12 mouse cellular contexts compared by ENCODE assay signal in genomic region chr5:27029784-27030183, GRCm38 (mm10).
DNase-seq lines count a peak whose midpoint lies in the region; ATAC-seq and TF ChIP-seq lines count a peak whose summit lies in the region.
"Had no signal": no experiment of that assay in that cellular context is flagged by ENCODE, and none has a peak within 500 bp of the region (broad histone marks: within the 10 kb centered on the region; RNA-seq: fewer than 3 reads in every experiment).

No protein-coding gene starts in this region.

- TF ChIP-seq EP300 in stomach, postnatal 0 days (optimal IDR thresholded peaks at IDR 0.05) = no peak

- no peak for ATAC-seq in hindbrain, embryonic 14.5 days (ENCODE audit: low FRiP score)
- no peak for ATAC-seq in midbrain, embryonic 14.5 days (ENCODE audit: low FRiP score, low TSS enrichment)
- ATAC-seq in midbrain, embryonic 15.5 days (replicated peaks) = no peak
- ATAC-seq in stomach, postnatal 0 days (ENCODE audit: low FRiP score, low TSS enrichment) = no peak
- no peak for ATAC-seq in heart, embryonic 11.5 days (replicated peaks; ENCODE audit: insufficient number of reproducible peaks, low FRiP score, low TSS enrichment)
- ATAC-seq in kidney, embryonic 14.5 days (ENCODE audit: low FRiP score, low TSS enrichment) = no peak

- no peak overlapping the region for H3K4me2 ChIP-seq in hindbrain, embryonic 14.5 days (replicated peaks)
- H3K4me2 ChIP-seq in midbrain, embryonic 14.5 days (ENCODE audit: low read length) = no peak overlapping the region
- H3K4me2 ChIP-seq in midbrain, embryonic 15.5 days = no peak overlapping the region
- H3K4me2 ChIP-seq in stomach, postnatal 0 days (replicated peaks; ENCODE audit: low read depth) = no peak overlapping the region
- no peak overlapping the region for H3K4me2 ChIP-seq in heart, embryonic 11.5 days
- no peak overlapping the region for H3K4me2 ChIP-seq in kidney, embryonic 14.5 days (replicated peaks; ENCODE audit: low read depth, low read length)
- H3K4me2 ChIP-seq: embryonic facial prominence, embryonic 12.5 days; limb, embryonic 13.5 days had no signal

- DNase-seq in hindbrain, embryonic 10.5 days (ENCODE audit: low spot score) = peak; percentile 38
- DNase-seq in hindbrain, embryonic 14.5 days (ENCODE audit: low spot score) = no peak
- peak; percentile 70 for DNase-seq in midbrain, embryonic 14.5 days
- peak; percentile 53 to 63 for DNase-seq in cerebellum, postnatal 14 days
- no peak for DNase-seq in stomach, postnatal 0 days (ENCODE audit: low spot score)
- DNase-seq: heart, adult 18-20 months; kidney, adult 18-20 months had no signal

- H3K9me3 ChIP-seq in hindbrain, embryonic 10.5 days = no peaks in the 10 kb centered on the region
- H3K9me3 ChIP-seq in hindbrain, embryonic 14.5 days (ENCODE audit: control insufficient read depth, low read length) = no peaks in the 10 kb centered on the region
- no peaks in the 10 kb centered on the region for H3K9me3 ChIP-seq in midbrain, embryonic 14.5 days (ENCODE audit: control insufficient read depth, low read length)
- no peaks in the 10 kb centered on the region for H3K9me3 ChIP-seq in midbrain, embryonic 15.5 days
- no peaks in the 10 kb centered on the region for H3K9me3 ChIP-seq in stomach, postnatal 0 days (ENCODE audit: control insufficient read depth, low read length)
- H3K9me3 ChIP-seq in heart, embryonic 11.5 days (replicated peaks; ENCODE audit: control insufficient read depth, low read length) = no peaks in the 10 kb centered on the region
- no peaks in the 10 kb centered on the region for H3K9me3 ChIP-seq in kidney, embryonic 14.5 days (ENCODE audit: control insufficient read depth, low read length)
- H3K9me3 ChIP-seq: embryonic facial prominence, embryonic 12.5 days; limb, embryonic 13.5 days had no signal

- no peak overlapping the region for H3K9ac ChIP-seq in hindbrain, embryonic 14.5 days
- no peak overlapping the region for H3K9ac ChIP-seq in midbrain, embryonic 14.5 days (replicated peaks; ENCODE audit: low read length)
- no peak overlapping the region for H3K9ac ChIP-seq in midbrain, embryonic 15.5 days
- no peak overlapping the region for H3K9ac ChIP-seq in stomach, postnatal 0 days (ENCODE audit: low read length)
- H3K9ac ChIP-seq in heart, embryonic 11.5 days (ENCODE audit: low read depth, low read length) = no peak overlapping the region
- no peak overlapping the region for H3K9ac ChIP-seq in kidney, embryonic 14.5 days (ENCODE audit: low read depth, low read length)
- H3K9ac ChIP-seq: embryonic facial prominence, embryonic 12.5 days; limb, embryonic 13.5 days had no signal

- 14% methylated on average over 5 of the region's 5 CpGs for WGBS in hindbrain, embryonic 10.5 days
- WGBS in hindbrain, embryonic 14.5 days = 16% methylated on average over 5 of the region's 5 CpGs
- 20% methylated on average over 5 of the region's 5 CpGs for WGBS in midbrain, embryonic 14.5 days
- 12% methylated on average over 5 of the region's 5 CpGs for WGBS in midbrain, embryonic 15.5 days
- 11% methylated on average over 5 of the region's 5 CpGs for WGBS in stomach, postnatal 0 days
- WGBS in heart, embryonic 11.5 days (ENCODE audit: insufficient replicate concordance) = 17% methylated on average over 5 of the region's 5 CpGs
- 15% methylated on average over 5 of the region's 5 CpGs for WGBS in kidney, embryonic 14.5 days

- H3K27me3 ChIP-seq in hindbrain, embryonic 10.5 days (ENCODE audit: insufficient read depth, poor library complexity, severe bottlenecking) = no peaks in the 10 kb centered on the region
- H3K27me3 ChIP-seq in hindbrain, embryonic 14.5 days (ENCODE audit: control insufficient read depth, insufficient read depth, low read length) = no peaks in the 10 kb centered on the region
- H3K27me3 ChIP-seq in midbrain, embryonic 14.5 days (ENCODE audit: control insufficient read depth, insufficient read depth, low read length) = no peaks in the 10 kb centered on the region
- H3K27me3 ChIP-seq in midbrain, embryonic 15.5 days (replicated peaks) = no peaks in the 10 kb centered on the region
- no peaks in the 10 kb centered on the region for H3K27me3 ChIP-seq in stomach, postnatal 0 days (ENCODE audit: control insufficient read depth, insufficient read depth, low read length)
- no peaks in the 10 kb centered on the region for H3K27me3 ChIP-seq in heart, embryonic 11.5 days (ENCODE audit: control insufficient read depth, insufficient read depth, low read length)
- H3K27me3 ChIP-seq in kidney, embryonic 14.5 days (ENCODE audit: control insufficient read depth, insufficient read depth, low read length) = no peaks in the 10 kb centered on the region
- H3K27me3 ChIP-seq: embryonic facial prominence, embryonic 12.5 days; limb, embryonic 13.5 days had no signal

- H3K27ac ChIP-seq in hindbrain, embryonic 10.5 days = no peak overlapping the region
- H3K27ac ChIP-seq in hindbrain, embryonic 14.5 days = no peak overlapping the region
- no peak overlapping the region for H3K27ac ChIP-seq in midbrain, embryonic 14.5 days (replicated peaks; ENCODE audit: low read depth, low read length)
- H3K27ac ChIP-seq in midbrain, embryonic 15.5 days = no peak overlapping the region
- H3K27ac ChIP-seq in stomach, postnatal 0 days (replicated peaks) = no peak overlapping the region
- H3K27ac ChIP-seq in heart, embryonic 11.5 days (ENCODE audit: low read depth, low read length) = no peak overlapping the region
- H3K27ac ChIP-seq in kidney, embryonic 14.5 days (ENCODE audit: low read depth, low read length) = no peak overlapping the region
- H3K27ac ChIP-seq: embryonic facial prominence, embryonic 12.5 days; limb, embryonic 13.5 days had no signal

- peak; percentile 58 for TF ChIP-seq CTCF in stomach, postnatal 0 days (IDR thresholded peaks at IDR 0.05; ENCODE audit: low read depth)

- H3K36me3 ChIP-seq in hindbrain, embryonic 10.5 days = no peaks in the 10 kb centered on the region
- no peaks in the 10 kb centered on the region for H3K36me3 ChIP-seq in hindbrain, embryonic 14.5 days (replicated peaks; ENCODE audit: control insufficient read depth, insufficient read depth)
- no peaks in the 10 kb centered on the region for H3K36me3 ChIP-seq in midbrain, embryonic 14.5 days (ENCODE audit: control insufficient read depth, insufficient read depth, low read length)
- no peaks in the 10 kb centered on the region for H3K36me3 ChIP-seq in midbrain, embryonic 15.5 days (replicated peaks)
- no peaks in the 10 kb centered on the region for H3K36me3 ChIP-seq in stomach, postnatal 0 days (ENCODE audit: control insufficient read depth, insufficient read depth, low read length)
- no peaks in the 10 kb centered on the region for H3K36me3 ChIP-seq in heart, embryonic 11.5 days (ENCODE audit: control insufficient read depth, insufficient read depth, low read length)
- no peaks in the 10 kb centered on the region for H3K36me3 ChIP-seq in kidney, embryonic 14.5 days (ENCODE audit: control insufficient read depth, insufficient read depth, low read length)
- H3K36me3 ChIP-seq: embryonic facial prominence, embryonic 12.5 days; limb, embryonic 13.5 days had no signal

- H3K4me1 ChIP-seq in hindbrain, embryonic 10.5 days (replicated peaks) = peaks cover 5% of the 10 kb centered on the region; the same call in 1 of the 2 replicates
- no peaks in the 10 kb centered on the region for H3K4me1 ChIP-seq in hindbrain, embryonic 14.5 days (replicated peaks; ENCODE audit: control insufficient read depth, insufficient read depth, low read length)
- no peaks in the 10 kb centered on the region for H3K4me1 ChIP-seq in midbrain, embryonic 14.5 days (ENCODE audit: control insufficient read depth, insufficient read depth, low read length)
- no peaks in the 10 kb centered on the region for H3K4me1 ChIP-seq in midbrain, embryonic 15.5 days
- H3K4me1 ChIP-seq in stomach, postnatal 0 days (replicated peaks; ENCODE audit: control insufficient read depth, insufficient read depth) = no peaks in the 10 kb centered on the region
- no peaks in the 10 kb centered on the region for H3K4me1 ChIP-seq in heart, embryonic 11.5 days (ENCODE audit: control insufficient read depth, insufficient read depth, low read length)
- H3K4me1 ChIP-seq in kidney, embryonic 14.5 days (ENCODE audit: control insufficient read depth, insufficient read depth, low read length) = no peaks in the 10 kb centered on the region
- H3K4me1 ChIP-seq: embryonic facial prominence, embryonic 12.5 days; limb, embryonic 13.5 days had no signal

- no peak overlapping the region for H3K4me3 ChIP-seq in hindbrain, embryonic 10.5 days
- H3K4me3 ChIP-seq in hindbrain, embryonic 14.5 days (replicated peaks; ENCODE audit: low read length) = no peak overlapping the region
- no peak overlapping the region for H3K4me3 ChIP-seq in midbrain, embryonic 14.5 days (replicated peaks; ENCODE audit: low read depth, low read length)
- no peak overlapping the region for H3K4me3 ChIP-seq in midbrain, embryonic 15.5 days
- H3K4me3 ChIP-seq in stomach, postnatal 0 days (ENCODE audit: low read depth, low read length) = no peak overlapping the region
- no peak overlapping the region for H3K4me3 ChIP-seq in heart, embryonic 11.5 days (ENCODE audit: low read depth, low read length)
- H3K4me3 ChIP-seq in kidney, embryonic 14.5 days (ENCODE audit: low read length) = no peak overlapping the region
- H3K4me3 ChIP-seq: embryonic facial prominence, embryonic 12.5 days; limb, embryonic 13.5 days had no signal

Comparison
In these comparisons a context has a peak if more than half of its experiments do, and no peak if none do; other contexts are left out.
1. DNase-seq: peak in hindbrain, embryonic 10.5 days (single experiment), midbrain, embryonic 14.5 days (single experiment) and cerebellum, postnatal 14 days (2 of 2); none in hindbrain, embryonic 14.5 days (single experiment) and stomach, postnatal 0 days (single experiment).